ENCODE assay signal across 12 mouse cellular contexts in the genomic region with DNA sequence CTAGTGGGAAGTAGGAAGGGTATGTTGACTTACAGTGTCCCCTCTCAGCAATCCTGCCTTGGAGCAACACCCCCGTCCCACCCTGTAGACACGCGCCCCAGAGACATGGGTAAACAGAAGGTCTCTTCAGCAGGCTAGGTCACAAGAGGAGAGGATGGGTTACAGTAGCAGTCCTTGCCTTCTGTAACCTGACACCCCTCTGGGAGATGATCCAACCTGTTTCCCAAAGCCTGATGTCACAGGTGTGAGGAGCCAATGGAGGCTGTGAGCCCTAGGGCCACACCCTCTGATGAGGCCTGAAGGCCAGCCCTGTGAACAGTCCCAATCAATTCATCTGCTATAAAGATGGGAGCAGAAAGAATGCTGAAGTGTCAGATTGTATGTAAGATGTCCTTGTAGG.
DNase-seq lines count a peak whose midpoint lies in the region; ATAC-seq lines count a peak whose summit lies in the region.
"Had no signal": no experiment of that assay in that cellular context is flagged by ENCODE, and none has a peak within 500 bp of the region (broad histone marks: within the 10 kb centered on the region; RNA-seq: fewer than 3 reads in every experiment).

No protein-coding gene starts in this region.

- H3K4me3 ChIP-seq in heart, embryonic 10.5 days, result no peak overlapping the region
- no peak overlapping the region for H3K4me3 ChIP-seq in embryonic facial prominence, embryonic 14.5 days (ENCODE audit: low read depth, low read length)
- H3K4me3 ChIP-seq in intestine, embryonic 15.5 days (replicated peaks), result no peak overlapping the region

- no peak overlapping the region for H3K27ac ChIP-seq in heart, embryonic 10.5 days
- H3K27ac ChIP-seq in embryonic facial prominence, embryonic 14.5 days (replicated peaks; ENCODE audit: low read depth, low read length), result no peak overlapping the region
- no peak overlapping the region for H3K27ac ChIP-seq in intestine, embryonic 15.5 days

- WGBS in heart, embryonic 10.5 days, result 65% methylated on average over 3 of the region's 3 CpGs
- 60% methylated on average over 3 of the region's 3 CpGs for WGBS in embryonic facial prominence, embryonic 14.5 days
- 28% methylated on average over 3 of the region's 3 CpGs for WGBS in intestine, embryonic 15.5 days

- H3K27me3 ChIP-seq in heart, embryonic 10.5 days (ENCODE audit: insufficient read depth, poor library complexity, severe bottlenecking), result no peaks in the 10 kb centered on the region
- no peaks in the 10 kb centered on the region for H3K27me3 ChIP-seq in embryonic facial prominence, embryonic 14.5 days (replicated peaks; ENCODE audit: control insufficient read depth, insufficient read depth, low read length)
- H3K27me3 ChIP-seq in intestine, embryonic 15.5 days (replicated peaks), result no peaks in the 10 kb centered on the region
- H3K27me3 ChIP-seq: CH12.LX had no signal

- H3K9me3 ChIP-seq in heart, embryonic 10.5 days, result no peaks in the 10 kb centered on the region
- no peaks in the 10 kb centered on the region for H3K9me3 ChIP-seq in embryonic facial prominence, embryonic 14.5 days (ENCODE audit: control insufficient read depth, low read length)
- H3K9me3 ChIP-seq in intestine, embryonic 15.5 days, result no peaks in the 10 kb centered on the region

- H3K4me2 ChIP-seq in embryonic facial prominence, embryonic 14.5 days (ENCODE audit: low read depth, low read length), result no peak overlapping the region
- no peak overlapping the region for H3K4me2 ChIP-seq in intestine, embryonic 15.5 days (replicated peaks)

- peak; percentile 71 for ATAC-seq in embryonic facial prominence, embryonic 14.5 days (ENCODE audit: low read depth)
- ATAC-seq in intestine, embryonic 15.5 days, result peak; percentile 88
- ATAC-seq in CD4-positive, CD25-positive, alpha-beta regulatory T cell, adult 4 months, result no peak

- DNase-seq in heart, adult 8-10 months (ENCODE audit: low spot score), result peak; percentile 48
- no peak for DNase-seq in heart, embryonic 10.5 days (ENCODE audit: low spot score)
- peak; percentile 90 for DNase-seq in 3T3-L1 (ENCODE audit: low read depth, low spot score)
- DNase-seq in embryonic facial prominence, embryonic 14.5 days (ENCODE audit: low spot score), result peak; percentile 74
- no peak for DNase-seq in right cerebral cortex, postnatal 10 days (ENCODE audit: low spot score in 2 of 2)
- no peak for DNase-seq in right cerebral cortex, adult 18-20 months
- DNase-seq: adrenal gland, adult 2 months; cerebellum, adult 8-10 months; right cerebral cortex, postnatal 25 days had no signal

- H3K9ac ChIP-seq in embryonic facial prominence, embryonic 14.5 days (ENCODE audit: low read depth, low read length), result no peak overlapping the region
- no peak overlapping the region for H3K9ac ChIP-seq in intestine, embryonic 15.5 days

- peaks cover 44% of the 10 kb centered on the region for H3K4me1 ChIP-seq in heart, embryonic 10.5 days
- H3K4me1 ChIP-seq in embryonic facial prominence, embryonic 14.5 days (ENCODE audit: control insufficient read depth, insufficient read depth, low read length), result no peaks in the 10 kb centered on the region
- 0 out of 2 replicates have a peak, but pooled peaks cover 11% of the 10 kb centered on the region for H3K4me1 ChIP-seq in intestine, embryonic 15.5 days (replicated peaks)

- H3K36me3 ChIP-seq in heart, embryonic 10.5 days, result peaks cover 57% of the 10 kb centered on the region
- peaks cover 15% of the 10 kb centered on the region for H3K36me3 ChIP-seq in embryonic facial prominence, embryonic 14.5 days (ENCODE audit: control insufficient read depth, insufficient read depth, low read length)
- H3K36me3 ChIP-seq in intestine, embryonic 15.5 days, result 0 out of 2 replicates have a peak, but pooled peaks cover 2% of the 10 kb centered on the region

Comparison
In these comparisons a context has a peak if more than half of its experiments do, and no peak if none do; other contexts are left out.
1. DNase-seq: peak in heart, adult 8-10 months (single experiment), 3T3-L1 (single experiment) and embryonic facial prominence, embryonic 14.5 days (single experiment); none in heart, embryonic 10.5 days (single experiment), right cerebral cortex, postnatal 10 days (0 of 2) and right cerebral cortex, adult 18-20 months (single experiment).